Mouse (Mus musculus): ENCODE results near the gene Asb10.

DNA sequence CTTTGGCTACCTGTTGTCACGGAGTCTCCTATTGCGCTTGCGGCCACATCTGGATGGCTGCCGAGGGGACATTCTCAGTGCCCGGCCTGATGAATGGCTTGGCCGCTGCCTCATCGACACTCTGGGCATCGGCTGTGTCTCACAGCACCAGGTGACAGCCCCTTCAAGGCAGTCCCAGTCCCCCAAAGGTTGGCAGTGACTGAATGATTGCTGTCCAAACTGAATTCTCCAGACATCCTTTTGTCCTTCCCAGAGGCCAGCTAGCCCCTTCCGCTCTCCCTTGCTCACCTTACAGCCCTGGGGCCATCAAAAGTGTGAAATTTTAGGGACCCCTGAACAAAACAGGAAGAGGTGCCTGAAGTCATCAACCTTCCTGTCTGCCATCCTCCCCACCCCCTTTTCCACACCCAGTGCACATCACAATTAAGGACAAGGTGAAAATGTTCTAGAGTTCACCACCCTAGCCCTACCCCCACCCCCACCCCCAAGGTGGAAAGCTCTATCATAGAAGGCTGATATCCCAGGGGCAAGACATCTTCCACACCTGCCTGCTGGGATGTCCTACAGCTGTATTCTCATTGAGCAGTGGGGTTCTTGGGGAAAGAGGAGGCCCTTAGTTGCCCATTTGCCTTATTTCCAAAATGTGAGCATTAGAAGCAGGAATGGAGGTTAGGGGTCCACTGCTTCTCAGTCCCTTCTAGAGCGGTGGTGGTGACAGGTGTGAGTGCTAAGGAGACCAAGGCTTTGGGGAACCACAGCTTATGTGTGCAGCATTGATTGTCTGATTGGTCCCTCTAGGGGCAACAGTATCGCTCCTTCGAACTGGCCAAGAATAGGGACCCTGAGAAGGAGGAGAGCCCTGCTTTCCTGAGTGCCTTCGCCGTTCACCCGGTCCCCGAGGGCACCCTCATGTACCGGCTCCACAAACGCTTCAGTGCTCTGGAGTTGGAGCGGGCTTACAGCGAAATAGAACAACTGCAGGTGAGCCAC, 49.0 kb upstream of the Asb10 start:
- TF ChIP-seq CTCF (IDR thresholded peaks at IDR 0.05; ENCODE audit: control insufficient read depth, insufficient read depth, low read length) (no peak), POLR2A (IDR thresholded peaks at IDR 0.05; ENCODE audit: borderline replicate concordance, control insufficient read depth, low read depth, low read length) (no peak)
